Mouse (Mus musculus): ENCODE data around the gene Ndufa4l2. TPM values are rescaled to one million over a fixed set of nuclear protein-coding genes. Genes with fewer than 3 reads are reported as not detected.

Ndufa4l2 gene
- polyA plus RNA-seq, 1 experiment from 2014 or later, result 5.2 TPM

DNA sequence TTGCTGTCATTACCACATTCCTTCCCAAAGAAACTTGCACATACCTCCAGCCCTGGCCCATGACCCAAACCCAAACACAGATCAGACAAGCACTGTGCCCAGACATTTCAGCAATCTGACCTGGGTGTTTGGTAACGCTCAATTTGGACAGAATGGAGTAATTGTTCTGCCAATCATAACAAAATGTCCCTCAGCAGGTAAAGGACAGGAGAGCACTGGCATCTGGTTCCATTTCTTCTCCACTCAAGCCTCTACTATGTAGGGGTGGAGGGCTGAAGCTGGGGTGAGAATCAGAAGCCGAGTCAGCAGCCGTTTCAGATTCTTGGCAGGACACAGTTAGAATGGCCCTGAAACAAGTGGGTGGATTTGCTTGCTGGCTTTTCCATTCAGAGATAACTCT lies 22.6 kb upstream of the Ndufa4l2 start:
- Histone ChIP-seq H3K27ac (replicated peaks) (no peak overlapping the region), H3K36me3 (peaks cover 94% of the 10 kb centered on the region), H3K27me3 (ENCODE audit: low read depth, poor library complexity, severe bottlenecking) (no peaks in the 10 kb centered on the region), H3K4me3 (no peak overlapping the region), H3K9me3 (replicated peaks) (no peaks in the 10 kb centered on the region), H3K4me1 (peaks cover 8% of the 10 kb centered on the region)
- WGBS, result 94% methylated on average over 3 of the region's 3 CpGs
- no peak for DNase-seq (ENCODE audit: low spot score)

DNA sequence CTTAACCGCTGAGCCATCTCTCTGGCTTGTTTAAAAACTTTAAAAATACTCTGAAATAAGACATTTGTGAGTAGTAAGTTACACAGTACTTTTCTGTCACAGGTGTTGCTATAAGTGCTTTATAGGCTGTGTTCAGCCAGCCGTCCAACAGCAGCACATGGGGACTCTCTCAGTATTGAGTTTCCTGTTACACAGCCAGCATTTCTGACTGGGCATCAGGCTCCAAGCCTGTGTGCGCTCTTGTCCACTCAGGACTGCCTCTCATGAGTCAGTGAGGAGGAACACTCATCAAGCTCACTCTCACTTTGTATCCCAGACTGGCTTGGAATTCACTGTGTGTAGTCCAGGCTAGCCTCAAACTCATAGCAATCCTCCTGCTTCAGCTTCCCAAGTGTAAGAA lies 18.6 kb upstream of the Ndufa4l2 start:
- Histone ChIP-seq H3K27ac (replicated peaks) (no peak overlapping the region), H3K4me1 (peaks cover 3% of the 10 kb centered on the region), H3K9me3 (replicated peaks) (no peaks in the 10 kb centered on the region), H3K27me3 (ENCODE audit: low read depth, poor library complexity, severe bottlenecking) (no peaks in the 10 kb centered on the region), H3K36me3 (peaks cover 93% of the 10 kb centered on the region), H3K4me3 (no peak overlapping the region)
- 94% methylated on average over 3 of the region's 3 CpGs for WGBS
- no peak for DNase-seq (ENCODE audit: low spot score)

GRCm38 (mm10) chr10:127499516-127499915 lies 15.3 kb upstream of the Ndufa4l2 start:
- no peaks in the 10 kb centered on the region for H3K9me3 ChIP-seq (replicated peaks)
- H3K4me1 ChIP-seq, result no peaks in the 10 kb centered on the region
- H3K27me3 ChIP-seq (ENCODE audit: low read depth, poor library complexity, severe bottlenecking), result no peaks in the 10 kb centered on the region
- no peak overlapping the region for H3K27ac ChIP-seq (replicated peaks)
- WGBS, result 88% methylated on average over 5 of the region's 5 CpGs
- H3K4me3 ChIP-seq, result no peak overlapping the region
- DNase-seq (ENCODE audit: low spot score), result no peak
- H3K36me3 ChIP-seq, result peaks cover 61% of the 10 kb centered on the region

DNA sequence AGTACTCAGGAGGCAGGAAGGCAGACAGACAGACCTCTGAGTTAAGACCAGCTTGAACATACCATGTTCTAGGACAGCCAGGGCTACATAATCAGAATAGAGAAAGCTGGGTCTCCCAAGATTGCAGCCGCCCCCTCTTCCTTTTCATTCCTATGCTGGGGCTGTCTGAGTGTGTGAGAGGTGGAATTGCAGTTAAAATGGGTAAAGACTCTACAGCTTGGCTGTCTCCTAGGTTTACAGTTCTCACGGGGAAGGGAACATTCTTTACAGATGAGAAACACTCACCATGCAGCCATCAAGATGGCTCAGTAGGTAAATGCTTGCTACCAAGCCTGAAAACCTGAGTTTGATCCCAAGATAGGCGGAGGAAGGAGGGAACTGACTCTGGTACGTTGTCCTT lies 14.7 kb upstream of the Ndufa4l2 start:
- DNase-seq (ENCODE audit: low spot score), result no peak
- no peaks in the 10 kb centered on the region for H3K9me3 ChIP-seq (replicated peaks)
- peaks cover 56% of the 10 kb centered on the region for H3K36me3 ChIP-seq
- no peak overlapping the region for H3K4me3 ChIP-seq
- H3K4me1 ChIP-seq, result no peaks in the 10 kb centered on the region
- no peak overlapping the region for H3K27ac ChIP-seq (replicated peaks)
- no peaks in the 10 kb centered on the region for H3K27me3 ChIP-seq (ENCODE audit: low read depth, poor library complexity, severe bottlenecking)
- WGBS, result 91% methylated on average over 4 of the region's 4 CpGs

DNA sequence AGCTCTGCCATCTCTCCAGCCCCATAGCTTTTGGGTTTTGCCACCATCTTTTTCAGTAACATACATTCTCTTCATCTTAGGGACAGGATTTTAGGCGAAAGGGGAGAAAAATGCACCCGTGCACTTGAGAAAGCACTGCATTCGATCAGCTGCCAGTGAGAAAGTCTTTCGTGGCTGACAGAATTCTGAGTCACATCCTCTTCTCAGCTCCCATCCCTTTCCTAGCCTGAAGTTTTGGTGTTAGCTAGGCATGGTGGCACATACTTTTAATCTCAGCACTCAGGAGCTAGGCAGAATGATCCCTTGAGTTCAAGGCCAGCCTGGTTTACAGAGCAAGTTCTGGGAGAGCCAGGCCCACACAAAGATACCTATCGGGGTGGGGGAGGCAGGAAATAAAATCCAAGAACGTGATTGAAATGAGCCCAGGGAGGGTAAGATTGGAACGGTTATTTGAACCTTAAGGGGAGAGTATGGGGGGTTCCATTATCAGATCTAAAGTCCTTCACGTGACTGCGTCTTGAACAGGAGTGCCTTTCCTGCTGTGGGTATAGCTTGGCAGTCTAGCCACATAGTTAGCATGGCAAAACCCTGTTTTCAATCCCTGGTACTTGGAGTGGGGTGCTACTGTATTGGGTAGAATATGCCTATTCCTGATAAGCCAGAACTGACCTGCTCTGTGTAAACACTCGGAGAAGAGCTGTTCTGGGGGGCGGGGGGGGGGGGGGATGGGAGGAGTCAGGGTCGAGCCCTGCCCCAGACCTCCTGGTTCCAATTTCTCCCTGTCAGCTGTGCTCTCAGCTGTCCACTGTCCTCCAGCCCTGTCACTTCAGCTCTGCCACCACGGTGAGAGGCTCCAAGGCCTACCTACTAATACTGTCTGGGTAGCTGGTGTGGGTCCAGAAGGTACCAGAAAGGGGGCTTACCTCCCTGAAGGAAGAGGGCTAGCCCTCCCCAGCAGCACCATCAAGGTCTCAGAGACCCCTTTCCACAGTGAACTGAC lies 13.6 kb upstream of the Ndufa4l2 start, which contains the start of gene Stac3:
Gene Stac3 (plus strand): TSS at position 793 of the 1,000 bp plus-strand sequence.
- Histone ChIP-seq H3K27ac (replicated peaks) (no peak within 1 kb of the TSS), H3K9me3 (replicated peaks) (no peaks in the 10 kb centered on the region), H3K4me1 (no peaks in the 10 kb centered on the region), H3K27me3 (ENCODE audit: low read depth, poor library complexity, severe bottlenecking) (peaks cover 8% of the 10 kb centered on the region; the same call in 1 of the 2 replicates), H3K4me3 (no peak within 1 kb of the TSS), H3K36me3 (peaks cover 44% of the 10 kb centered on the region)
- WGBS, result 83% methylated on average over 13 of the region's 13 CpGs
- no peak for DNase-seq (ENCODE audit: low spot score)

DNA sequence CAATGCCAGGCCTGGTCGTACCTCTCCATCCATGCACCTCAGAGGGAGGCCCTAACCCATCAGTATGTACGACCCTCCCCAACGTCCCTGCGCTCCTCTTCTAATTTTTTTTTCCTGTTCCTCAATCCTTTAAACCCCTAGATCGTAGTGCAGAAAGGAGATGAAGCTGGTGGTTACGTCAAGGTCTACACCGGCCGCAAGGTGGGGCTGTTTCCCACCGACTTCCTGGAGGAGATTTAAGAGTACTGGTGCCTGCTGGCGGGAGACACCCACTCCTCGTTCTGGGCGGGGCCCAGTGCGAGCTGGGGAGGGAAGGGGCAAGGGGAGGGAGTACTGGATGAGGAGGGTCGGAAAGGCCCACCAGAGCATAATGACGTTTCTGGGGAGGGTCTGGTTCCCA lies 6.5 kb upstream of the Ndufa4l2 start:
- Histone ChIP-seq H3K4me3 (peak overlapping the region; percentile 61), H3K4me1 (peaks cover 56% of the 10 kb centered on the region), H3K9me3 (replicated peaks) (no peaks in the 10 kb centered on the region), H3K27me3 (ENCODE audit: low read depth, poor library complexity, severe bottlenecking) (peaks cover 78% of the 10 kb centered on the region), H3K27ac (replicated peaks) (0 out of 2 replicates have a peak overlapping the region, but pooled peaks have one; percentile 29), H3K36me3 (no peaks in the 10 kb centered on the region)
- peak; percentile 79 for DNase-seq (ENCODE audit: low spot score)
- 3% methylated on average over 15 of the region's 15 CpGs for WGBS

DNA sequence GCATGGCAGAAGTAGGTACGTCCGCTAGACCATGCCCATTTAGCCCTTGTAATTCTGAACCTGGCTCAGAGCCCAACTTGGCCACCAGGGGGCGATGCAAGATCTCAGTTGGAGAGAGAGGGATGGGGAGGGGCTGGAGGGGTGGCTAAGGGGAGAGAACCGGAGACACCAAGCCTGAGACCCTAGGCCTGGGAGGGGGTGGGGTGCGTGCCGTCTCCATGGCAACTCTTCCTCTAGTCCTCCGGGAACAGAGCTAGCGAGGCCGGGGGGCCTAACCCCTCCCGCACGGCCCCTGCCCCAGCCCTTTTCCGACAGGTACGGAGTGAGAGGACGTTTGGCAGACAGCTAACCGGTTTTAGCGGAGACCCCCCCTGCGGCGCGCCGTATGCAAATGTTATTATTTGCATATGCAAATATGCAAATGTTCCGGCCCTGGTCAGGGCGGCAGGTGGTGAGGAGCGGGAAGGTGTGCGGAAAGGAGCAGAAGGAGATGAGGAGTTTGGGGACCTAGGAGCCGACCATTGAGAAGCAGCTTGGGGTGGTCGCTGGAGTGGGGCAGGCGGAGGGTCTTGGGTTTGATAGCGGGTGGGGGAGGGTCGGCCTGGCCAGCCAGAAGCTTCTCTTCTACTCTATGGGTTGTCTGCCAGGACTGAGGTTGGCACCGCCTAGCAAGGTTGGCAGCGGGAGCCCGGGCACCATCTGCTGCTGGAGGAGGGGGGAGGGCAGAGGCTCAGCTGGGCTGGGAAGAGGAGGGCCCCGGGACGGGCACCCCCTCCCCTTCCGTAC lies 5.5 kb upstream of the Ndufa4l2 start:
- Histone ChIP-seq H3K4me1 (peaks cover 67% of the 10 kb centered on the region), H3K27me3 (ENCODE audit: low read depth, poor library complexity, severe bottlenecking) (peaks cover 88% of the 10 kb centered on the region), H3K36me3 (no peaks in the 10 kb centered on the region)

GRCm38 (mm10) chr10:127509837-127510701 lies 4.7 kb upstream of the Ndufa4l2 start:
- no peaks in the 10 kb centered on the region for H3K36me3 ChIP-seq
- H3K4me1 ChIP-seq, result peaks cover 75% of the 10 kb centered on the region
- H3K27ac ChIP-seq (replicated peaks), result peak overlapping the region; percentile 89
- DNase-seq (ENCODE audit: low spot score), result peak; percentile 35
- WGBS, result 4% methylated on average over 17 of the region's 17 CpGs
- H3K4me3 ChIP-seq, result peak overlapping the region; percentile 61
- no peaks in the 10 kb centered on the region for H3K9me3 ChIP-seq (replicated peaks)
- H3K27me3 ChIP-seq (ENCODE audit: low read depth, poor library complexity, severe bottlenecking), result peaks cover 97% of the 10 kb centered on the region

More for the DNA sequence above, 5.5 kb upstream of the Ndufa4l2 start:
- WGBS, result under 1% methylated on average over 35 of the region's 35 CpGs
- H3K4me3 ChIP-seq, result peak overlapping the region; percentile 61
- DNase-seq (ENCODE audit: low spot score), result peak; percentile 97
- peak overlapping the region; percentile 89 for H3K27ac ChIP-seq (replicated peaks)
- no peaks in the 10 kb centered on the region for H3K9me3 ChIP-seq (replicated peaks)

DNA sequence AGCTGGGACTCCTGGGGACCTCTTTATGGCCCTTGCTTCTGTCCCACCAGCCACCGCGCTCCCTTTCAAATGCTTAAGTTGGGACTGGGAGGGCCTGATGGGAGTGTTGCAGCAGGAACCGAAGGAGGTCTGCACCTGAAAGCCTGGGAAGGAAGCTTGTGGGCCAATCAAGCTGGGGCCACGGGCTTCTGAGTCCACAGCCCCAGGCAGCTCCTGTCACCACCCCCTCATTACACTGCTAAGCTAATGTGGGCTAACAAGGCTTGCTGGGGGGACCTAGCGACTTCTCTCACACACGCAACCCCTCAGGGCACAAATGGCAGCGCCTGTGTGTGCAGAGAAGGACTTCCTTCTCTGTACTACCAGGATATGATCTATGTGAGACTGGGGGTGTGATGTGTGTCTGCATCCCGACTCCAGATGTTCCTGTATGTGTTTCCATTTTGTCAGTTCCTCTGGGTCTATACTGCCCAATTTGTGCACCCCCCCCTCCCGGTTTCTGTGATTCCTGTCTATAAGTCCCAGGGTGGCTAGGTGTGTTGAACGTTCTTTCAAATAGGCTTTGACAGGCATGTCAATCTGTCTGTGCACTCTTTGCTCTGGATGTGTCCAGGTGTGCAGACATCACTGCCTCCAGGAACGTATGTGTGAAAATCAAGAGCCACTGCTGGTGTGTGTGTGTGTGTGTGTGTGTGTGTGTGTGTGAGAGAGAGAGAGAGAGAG lies 3.7 kb upstream of the Ndufa4l2 start:
- Histone ChIP-seq H3K27ac (replicated peaks) (peak overlapping the region; percentile 89), H3K4me3 (peak overlapping the region; percentile 62), H3K4me1 (peaks cover 85% of the 10 kb centered on the region), H3K27me3 (ENCODE audit: low read depth, poor library complexity, severe bottlenecking) (peaks cover 100% of the 10 kb centered on the region), H3K9me3 (replicated peaks) (no peaks in the 10 kb centered on the region), H3K36me3 (no peaks in the 10 kb centered on the region)
- DNase-seq (ENCODE audit: low spot score), result peak; percentile 29
- WGBS, result 6% methylated on average over 11 of the region's 11 CpGs

- WGBS, result under 1% methylated on average over 46 of the region's 46 CpGs
- H3K9me3 ChIP-seq (replicated peaks), result no peaks in the 10 kb centered on the region
- peaks cover under 1% of the 10 kb centered on the region; the same call in 1 of the 2 replicates for H3K36me3 ChIP-seq
- DNase-seq (ENCODE audit: low spot score), result peak; percentile 77
- H3K27me3 ChIP-seq (ENCODE audit: low read depth, poor library complexity, severe bottlenecking), result peaks cover 100% of the 10 kb centered on the region
- H3K4me3 ChIP-seq, result peak overlapping the region; percentile 62
- H3K4me1 ChIP-seq, result peaks cover 92% of the 10 kb centered on the region
- H3K27ac ChIP-seq (replicated peaks), result peak overlapping the region; percentile 89
Measured at GRCm38 (mm10) chr10:127511634-127512306, 3.0 kb upstream of the Ndufa4l2 start.

DNA sequence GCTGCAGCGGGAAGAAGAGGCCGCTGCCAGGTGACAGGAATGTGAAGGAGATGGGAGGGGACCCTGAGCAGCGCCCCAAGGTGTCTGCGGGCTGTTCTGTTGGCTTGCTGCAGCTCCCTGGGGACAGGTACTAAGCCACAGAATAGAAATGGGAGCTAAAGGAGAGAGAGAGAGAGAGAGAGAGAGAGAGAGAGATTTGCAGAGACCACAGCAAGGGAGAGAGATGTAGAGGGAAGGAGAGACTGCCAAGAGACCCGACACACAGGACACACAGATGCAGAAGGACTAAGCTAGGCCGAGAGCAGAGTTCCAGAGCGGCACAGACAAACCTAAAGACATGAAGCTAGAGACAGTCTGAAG lies 2.5 kb upstream of the Ndufa4l2 start:
- H3K4me1 ChIP-seq, result peaks cover 97% of the 10 kb centered on the region
- 3% methylated on average over 7 of the region's 7 CpGs for WGBS

More for the DNA sequence above, 2.5 kb upstream of the Ndufa4l2 start:
- H3K4me3 ChIP-seq, result peak overlapping the region; percentile 62
- H3K36me3 ChIP-seq, result peaks cover 5% of the 10 kb centered on the region; the same call in 1 of the 2 replicates
- H3K9me3 ChIP-seq (replicated peaks), result no peaks in the 10 kb centered on the region
- no peak for DNase-seq (ENCODE audit: low spot score)
- H3K27ac ChIP-seq (replicated peaks), result peak overlapping the region; percentile 89
- peaks cover 100% of the 10 kb centered on the region for H3K27me3 ChIP-seq (ENCODE audit: low read depth, poor library complexity, severe bottlenecking)
